Mouse (Mus musculus): Measurements from ENCODE around the gene D6Ertd527e.

D6Ertd527e gene

GRCm38 (mm10) chr6:87152461-87153230, 48.1 kb downstream of the D6Ertd527e start:
- DNase-seq: no peak

DNA sequence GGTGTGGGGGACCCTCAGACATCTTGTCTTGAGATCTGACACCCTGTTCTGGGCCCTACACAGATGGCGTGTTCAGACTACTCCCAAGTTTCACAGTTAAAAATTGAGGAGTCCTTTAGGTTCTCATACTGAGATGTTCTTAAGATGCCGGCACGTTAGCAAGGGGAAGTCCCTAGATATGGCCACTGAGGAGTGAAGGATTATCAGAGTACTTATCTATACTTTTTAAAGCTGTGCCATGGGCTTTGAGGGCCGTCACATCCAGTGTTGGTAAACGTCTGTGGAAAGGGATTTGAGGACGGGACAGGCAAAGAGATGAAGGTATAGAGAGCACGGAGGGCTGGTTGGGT, 48.7 kb downstream of the D6Ertd527e start:
- no peak for DNase-seq

DNA sequence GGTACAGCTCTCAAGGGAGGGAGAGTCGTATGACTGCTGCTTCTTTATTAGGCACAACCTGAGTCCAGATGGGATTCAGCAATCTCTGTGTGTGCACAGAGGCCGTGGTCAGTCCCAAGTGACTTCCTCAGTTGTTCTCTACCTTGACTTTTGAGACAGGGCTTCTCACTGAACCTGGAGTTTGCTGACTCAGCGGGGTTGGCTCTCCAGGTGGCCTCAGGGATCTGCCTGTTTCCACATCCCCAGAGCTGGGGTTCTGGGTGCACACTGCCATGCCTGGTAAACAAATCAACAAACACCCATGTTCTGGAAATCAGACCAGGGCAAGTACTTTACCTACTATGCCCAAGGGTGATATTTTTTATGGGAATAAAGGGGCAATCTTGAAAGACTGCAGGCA, 49.3 kb downstream of the D6Ertd527e start:
- DNase-seq: no peak

DNA sequence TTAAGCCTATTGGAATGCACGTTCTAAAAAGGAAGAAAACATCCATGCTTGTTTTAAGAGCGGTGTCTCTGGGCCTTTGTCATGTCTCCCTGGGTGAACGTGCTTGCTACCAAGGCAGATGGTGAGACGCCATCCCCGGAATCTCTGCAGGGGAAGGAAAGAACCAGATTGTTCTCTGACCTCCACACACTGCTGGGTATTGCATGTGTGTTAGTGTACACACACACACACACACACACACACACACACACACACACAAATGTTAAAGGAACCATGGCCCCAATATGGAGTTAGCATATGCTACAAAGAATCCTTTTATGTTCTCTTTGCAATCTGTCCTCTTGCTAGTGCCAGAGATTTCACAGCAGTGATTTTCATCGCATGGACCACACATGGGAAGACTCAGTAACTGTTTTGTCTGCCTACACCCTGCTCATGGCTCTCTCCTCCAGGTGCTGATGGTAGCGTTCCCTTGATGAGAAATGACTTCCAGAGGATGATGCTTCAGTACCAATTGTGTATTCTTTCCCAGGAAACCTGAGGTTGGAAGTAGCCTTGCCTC, 53.6 kb downstream of the D6Ertd527e start:
- DNase-seq: no peak

DNA sequence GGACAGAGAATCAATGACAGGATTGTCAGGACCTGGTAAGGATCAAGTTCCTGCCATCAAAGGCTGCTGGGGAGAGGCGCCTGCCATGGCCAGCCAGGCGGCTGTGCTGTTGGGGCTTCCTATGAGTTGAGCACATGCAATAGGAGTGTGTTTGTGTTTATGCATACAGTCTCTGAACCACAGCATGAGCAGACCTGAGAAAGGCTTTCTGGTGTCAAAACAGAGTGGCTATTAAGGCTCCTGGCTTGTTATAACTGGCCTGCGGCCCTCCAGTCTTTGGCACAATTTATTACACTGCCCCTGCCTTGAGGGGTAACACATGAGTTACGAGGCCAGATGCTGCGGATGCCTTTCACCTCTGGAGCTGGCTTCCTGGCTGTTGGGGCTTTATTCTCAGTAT, 55.6 kb downstream of the D6Ertd527e start:
- no peak for DNase-seq

- no peak for DNase-seq
Measured at GRCm38 (mm10) chr6:87161391-87162263, 57.1 kb downstream of the D6Ertd527e start.

Data from kidney, postnatal 10 days (tissue).